Mouse (Mus musculus) midbrain, embryonic 10.5 days (tissue): ENCODE data around the gene Aldh3b3. TPM values are rescaled to one million over a fixed set of nuclear protein-coding genes. Genes with fewer than 3 reads are reported as not detected.

Experiments used
- DNase-seq: peaks from one replicate; pipeline ENCODE4 v3.0.0-alpha.2; 2017; ENCODE audit warnings: low spot score
- H3K27ac ChIP-seq: fragments of 300-500 bp; sonication (generic); replicated peaks from 2 replicates; pipeline ENCODE4 v1.5.1; 2016; ENCODE audit warnings: mild to moderate bottlenecking
- H3K27me3 ChIP-seq: fragments of 300-500 bp; sonication (generic); 2 replicates; pipeline ENCODE4 v1.6.1; 2016; ENCODE audit warnings: low read depth, mild to moderate bottlenecking; ENCODE audit not compliant: poor library complexity, severe bottlenecking
- H3K36me3 ChIP-seq: fragments of 300-500 bp; sonication (generic); 2 replicates; pipeline ENCODE4 v1.6.1; 2016; ENCODE audit warnings: mild to moderate bottlenecking, moderate library complexity
- H3K4me1 ChIP-seq: fragments of 300-500 bp; sonication (generic); 2 replicates; pipeline ENCODE4 v1.6.1; 2016
- H3K4me3 ChIP-seq: fragments of 300-500 bp; sonication (generic); 2 replicates; pipeline ENCODE4 v1.5.1; 2016; ENCODE audit warnings: mild to moderate bottlenecking, moderate library complexity
- H3K9me3 ChIP-seq: fragments of 300-500 bp; sonication (generic); replicated peaks from 2 replicates; pipeline ENCODE4 v1.6.1; 2016; ENCODE audit warnings: mild to moderate bottlenecking
- WGBS: fragments of 180-500 bp; shearing (Covaris S2); methylation state at CpG from one replicate; pipeline ENCODE4 v1.1.7; 2016; 5-methylcytosine and 5-hydroxymethylcytosine counted together
- polyA plus RNA-seq: library from polyadenylated mRNA; unstranded; fragments of >200 nt; fragmentation: Nextera tagmentation; extraction: Ambion mirVana; gene quantifications from 2 replicates; pipeline ENCODE4 v1.2.1, GENCODE M21; 2016

The Aldh3b3 gene
- polyA plus RNA-seq, 1 experiment from 2014 or later, result not detected

- peaks cover 6% of the 10 kb centered on the region; the same call in 1 of the 2 replicates for H3K9me3 ChIP-seq
- H3K36me3 ChIP-seq, result no peaks in the 10 kb centered on the region
- 0 out of 2 replicates have a peak, but pooled peaks cover 9% of the 10 kb centered on the region for H3K27me3 ChIP-seq
- peaks cover 47% of the 10 kb centered on the region for H3K4me1 ChIP-seq
- no peak for DNase-seq
- no peak overlapping the region for H3K27ac ChIP-seq
- 91% methylated on average over 14 of the region's 14 CpGs for WGBS
- no peak overlapping the region for H3K4me3 ChIP-seq
Measured at GRCm38 (mm10) chr19:3988066-3988465, 29.6 kb downstream of the Aldh3b3 start.

- H3K4me3 ChIP-seq, result no peak overlapping the region
- H3K27ac ChIP-seq, result no peak overlapping the region
- H3K4me1 ChIP-seq, result peaks cover 40% of the 10 kb centered on the region
- no peaks in the 10 kb centered on the region for H3K36me3 ChIP-seq
- H3K9me3 ChIP-seq, result peaks cover 6% of the 10 kb centered on the region; the same call in 1 of the 2 replicates
- H3K27me3 ChIP-seq, result 0 out of 2 replicates have a peak, but pooled peaks cover 8% of the 10 kb centered on the region
- 90% methylated on average over 4 of the region's 4 CpGs for WGBS
- no peak for DNase-seq
Measured at GRCm38 (mm10) chr19:3988750-3989149, 30.3 kb downstream of the Aldh3b3 start.

- H3K27ac ChIP-seq, result no peak overlapping the region; the same call in 1 of the 2 replicates
- no peaks in the 10 kb centered on the region for H3K36me3 ChIP-seq
- DNase-seq, result no peak
- 71% methylated on average over 6 of the region's 6 CpGs for WGBS
- H3K4me3 ChIP-seq, result no peak overlapping the region
- H3K27me3 ChIP-seq, result 0 out of 2 replicates have a peak, but pooled peaks cover 5% of the 10 kb centered on the region
- H3K9me3 ChIP-seq, result peaks cover 6% of the 10 kb centered on the region; the same call in 1 of the 2 replicates
- peaks cover 23% of the 10 kb centered on the region for H3K4me1 ChIP-seq
Measured at GRCm38 (mm10) chr19:3990804-3991203, 32.4 kb downstream of the Aldh3b3 start.

GRCm38 (mm10) chr19:3991562-3991961, 33.1 kb downstream of the Aldh3b3 start:
- Histone ChIP-seq H3K27ac (no peak overlapping the region), H3K4me3 (no peak overlapping the region), H3K4me1 (peaks cover 15% of the 10 kb centered on the region), H3K9me3 (peaks cover 6% of the 10 kb centered on the region; the same call in 1 of the 2 replicates), H3K36me3 (no peaks in the 10 kb centered on the region), H3K27me3 (0 out of 2 replicates have a peak, but pooled peaks cover 5% of the 10 kb centered on the region)
- WGBS, result 88% methylated on average over 3 of the region's 3 CpGs
- DNase-seq, result no peak

- Histone ChIP-seq H3K27ac (no peak overlapping the region), H3K9me3 (peaks cover 6% of the 10 kb centered on the region; the same call in 1 of the 2 replicates), H3K4me1 (peaks cover 11% of the 10 kb centered on the region; the same call in 1 of the 2 replicates), H3K27me3 (0 out of 2 replicates have a peak, but pooled peaks cover 5% of the 10 kb centered on the region), H3K4me3 (no peak overlapping the region), H3K36me3 (no peaks in the 10 kb centered on the region)
- DNase-seq, result no peak
- WGBS, result 85% methylated on average over 3 of the region's 3 CpGs
Measured at GRCm38 (mm10) chr19:3991966-3992365, 33.5 kb downstream of the Aldh3b3 start.

- Histone ChIP-seq H3K4me3 (no peak within 1 kb of the TSS), H3K4me1 (peaks cover 11% of the 10 kb centered on the region; the same call in 1 of the 2 replicates), H3K9me3 (peaks cover 6% of the 10 kb centered on the region; the same call in 1 of the 2 replicates), H3K27me3 (0 out of 2 replicates have a peak, but pooled peaks cover 5% of the 10 kb centered on the region), H3K36me3 (no peaks in the 10 kb centered on the region), H3K27ac (peak within 1 kb of the TSS; percentile 42; the same call in 1 of the 2 replicates)
- no peak for DNase-seq
- 69% methylated on average over 5 of the region's 5 CpGs for WGBS
Measured at GRCm38 (mm10) chr19:3992416-3992815, 34.0 kb downstream of the Aldh3b3 start, which contains the start of gene Tbx10. Tbx10 (plus strand) TSS chr19:3992752.

- H3K36me3 ChIP-seq, result no peaks in the 10 kb centered on the region
- peaks cover 26% of the 10 kb centered on the region for H3K4me1 ChIP-seq
- H3K9me3 ChIP-seq, result no peaks in the 10 kb centered on the region
- 70% methylated on average over 6 of the region's 6 CpGs for WGBS
- no peak overlapping the region for H3K4me3 ChIP-seq
- H3K27ac ChIP-seq, result no peak overlapping the region
- H3K27me3 ChIP-seq, result peaks cover 12% of the 10 kb centered on the region
- no peak for DNase-seq
Measured at GRCm38 (mm10) chr19:3994932-3995331, 36.5 kb downstream of the Aldh3b3 start.

- 83% methylated on average over 3 of the region's 3 CpGs for WGBS
- peaks cover 12% of the 10 kb centered on the region for H3K27me3 ChIP-seq
- no peaks in the 10 kb centered on the region for H3K9me3 ChIP-seq
- H3K27ac ChIP-seq, result no peak overlapping the region
- no peak for DNase-seq
- peaks cover 29% of the 10 kb centered on the region for H3K4me1 ChIP-seq
- H3K4me3 ChIP-seq, result no peak overlapping the region
- no peaks in the 10 kb centered on the region for H3K36me3 ChIP-seq
Measured at GRCm38 (mm10) chr19:3995505-3995904, 37.1 kb downstream of the Aldh3b3 start.

GRCm38 (mm10) chr19:3996106-3996505, 37.7 kb downstream of the Aldh3b3 start:
- Histone ChIP-seq H3K27ac (no peak overlapping the region), H3K9me3 (no peaks in the 10 kb centered on the region), H3K36me3 (no peaks in the 10 kb centered on the region), H3K27me3 (peaks cover 7% of the 10 kb centered on the region), H3K4me1 (peaks cover 35% of the 10 kb centered on the region), H3K4me3 (no peak overlapping the region)
- WGBS, result 79% methylated on average over 7 of the region's 7 CpGs
- no peak for DNase-seq

GRCm38 (mm10) chr19:3996747-3997146, 38.3 kb downstream of the Aldh3b3 start:
- H3K27me3 ChIP-seq, result peaks cover 12% of the 10 kb centered on the region
- 80% methylated on average over 8 of the region's 8 CpGs for WGBS
- peaks cover 42% of the 10 kb centered on the region for H3K4me1 ChIP-seq
- H3K27ac ChIP-seq, result no peak overlapping the region
- no peak for DNase-seq
- no peak overlapping the region for H3K4me3 ChIP-seq
- H3K9me3 ChIP-seq, result no peaks in the 10 kb centered on the region
- H3K36me3 ChIP-seq, result no peaks in the 10 kb centered on the region

GRCm38 (mm10) chr19:3997231-3997630, 38.8 kb downstream of the Aldh3b3 start:
- peaks cover 14% of the 10 kb centered on the region for H3K27me3 ChIP-seq
- no peaks in the 10 kb centered on the region for H3K36me3 ChIP-seq
- no peak overlapping the region for H3K27ac ChIP-seq
- WGBS, result 66% methylated on average over 8 of the region's 8 CpGs
- H3K4me3 ChIP-seq, result no peak overlapping the region
- no peak for DNase-seq
- peaks cover 42% of the 10 kb centered on the region for H3K4me1 ChIP-seq
- no peaks in the 10 kb centered on the region for H3K9me3 ChIP-seq

GRCm38 (mm10) chr19:3998335-3998734, 39.9 kb downstream of the Aldh3b3 start:
- H3K4me3 ChIP-seq, result no peak overlapping the region
- 82% methylated on average over 8 of the region's 8 CpGs for WGBS
- peaks cover 14% of the 10 kb centered on the region for H3K27me3 ChIP-seq
- H3K27ac ChIP-seq, result peak overlapping the region; percentile 7; the same call in 1 of the 2 replicates
- peaks cover 36% of the 10 kb centered on the region for H3K4me1 ChIP-seq
- H3K9me3 ChIP-seq, result no peaks in the 10 kb centered on the region
- no peak for DNase-seq
- no peaks in the 10 kb centered on the region for H3K36me3 ChIP-seq

GRCm38 (mm10) chr19:3999121-3999730, 40.8 kb downstream of the Aldh3b3 start:
- Histone ChIP-seq H3K4me3 (peak overlapping the region; percentile 86), H3K27ac (peak overlapping the region; percentile 38; the same call in 1 of the 2 replicates), H3K4me1 (peaks cover 36% of the 10 kb centered on the region), H3K27me3 (peaks cover 14% of the 10 kb centered on the region), H3K36me3 (no peaks in the 10 kb centered on the region), H3K9me3 (no peaks in the 10 kb centered on the region)
- no peak for DNase-seq
- WGBS, result 89% methylated on average over 9 of the region's 9 CpGs
